Comparison of ENCODE assay signal across 25 mouse cellular contexts in the genomic region with DNA sequence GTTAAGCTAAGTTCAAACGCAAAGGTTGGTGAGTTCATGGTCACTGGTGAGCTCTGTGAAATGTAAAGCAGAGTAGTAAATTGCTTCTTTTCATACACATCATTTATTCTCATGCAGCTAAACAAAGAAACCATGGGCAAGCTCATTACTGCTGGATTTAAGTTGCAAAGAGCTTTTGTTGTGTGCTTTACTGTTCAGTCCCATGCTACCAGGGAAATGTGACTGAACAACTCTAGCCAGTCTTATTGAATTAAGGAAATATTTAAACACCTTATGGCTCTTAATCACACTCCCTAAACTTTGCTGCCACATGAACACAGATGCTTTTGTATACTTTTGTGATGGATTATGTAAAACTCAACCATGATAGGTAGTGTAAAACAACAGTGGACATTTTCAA.
DNase-seq lines count a peak whose midpoint lies in the region; ATAC-seq lines count a peak whose summit lies in the region.
"Had no signal": no experiment of that assay in that cellular context is flagged by ENCODE, and none has a peak within 500 bp of the region (broad histone marks: within the 10 kb centered on the region; RNA-seq: fewer than 3 reads in every experiment).

No protein-coding gene starts in this region.

- H3K27ac ChIP-seq in embryonic facial prominence, embryonic 14.5 days (replicated peaks; ENCODE audit: low read depth, low read length) = no peak overlapping the region
- no peak overlapping the region for H3K27ac ChIP-seq in embryonic facial prominence, embryonic 10.5 days (replicated peaks)
- no peak overlapping the region for H3K27ac ChIP-seq in limb, embryonic 11.5 days (replicated peaks; ENCODE audit: low read depth, low read length)
- no peak overlapping the region for H3K27ac ChIP-seq in limb, embryonic 10.5 days
- no peak overlapping the region for H3K27ac ChIP-seq in neural tube, embryonic 12.5 days
- H3K27ac ChIP-seq: gastrocnemius, adult 2 months; heart, embryonic 10.5 days; intestine, embryonic 15.5 days; limb, embryonic 12.5 days; macrophage; neural tube, embryonic 13.5 days; stomach, embryonic 15.5 days had no signal

- no peaks in the 10 kb centered on the region for H3K9me3 ChIP-seq in embryonic facial prominence, embryonic 14.5 days (ENCODE audit: control insufficient read depth, low read length)
- no peaks in the 10 kb centered on the region for H3K9me3 ChIP-seq in embryonic facial prominence, embryonic 10.5 days
- no peaks in the 10 kb centered on the region for H3K9me3 ChIP-seq in limb, embryonic 11.5 days (ENCODE audit: control insufficient read depth, low read length)
- no peaks in the 10 kb centered on the region for H3K9me3 ChIP-seq in limb, embryonic 10.5 days (replicated peaks)
- no peaks in the 10 kb centered on the region for H3K9me3 ChIP-seq in neural tube, embryonic 12.5 days
- H3K9me3 ChIP-seq: heart, embryonic 10.5 days; intestine, embryonic 15.5 days; limb, embryonic 12.5 days; neural tube, embryonic 13.5 days; stomach, embryonic 15.5 days had no signal

- peak; percentile 33; the same call in 1 of the 2 replicates for ATAC-seq in embryonic facial prominence, embryonic 14.5 days (ENCODE audit: low read depth)
- ATAC-seq in limb, embryonic 11.5 days (ENCODE audit: insufficient number of reproducible peaks, low FRiP score, low TSS enrichment, low read depth) = peak; percentile 65
- ATAC-seq in neural tube, embryonic 12.5 days (ENCODE audit: low FRiP score, low read depth) = peak; percentile 17; the same call in 1 of the 2 replicates
- ATAC-seq: hindbrain, embryonic 16.5 days; intestine, embryonic 15.5 days; liver, postnatal 0 days; lung, postnatal 0 days had no signal

- WGBS in embryonic facial prominence, embryonic 14.5 days = 72% methylated on average over 1 of the region's 1 CpGs
- 55% methylated on average over 1 of the region's 1 CpGs for WGBS in embryonic facial prominence, embryonic 10.5 days
- 63% methylated on average over 1 of the region's 1 CpGs for WGBS in limb, embryonic 11.5 days
- 72% methylated on average over 1 of the region's 1 CpGs for WGBS in limb, embryonic 10.5 days
- 27% methylated on average over 1 of the region's 1 CpGs for WGBS in neural tube, embryonic 12.5 days

- H3K4me2 ChIP-seq in embryonic facial prominence, embryonic 14.5 days (ENCODE audit: low read depth, low read length) = no peak overlapping the region
- no peak overlapping the region for H3K4me2 ChIP-seq in limb, embryonic 11.5 days (ENCODE audit: low read depth, severe bottlenecking)
- H3K4me2 ChIP-seq in neural tube, embryonic 12.5 days (replicated peaks) = no peak overlapping the region
- H3K4me2 ChIP-seq: intestine, embryonic 15.5 days; limb, embryonic 12.5 days; liver, embryonic 11.5 days; neural tube, embryonic 13.5 days; stomach, embryonic 15.5 days had no signal

- no peaks in the 10 kb centered on the region for H3K27me3 ChIP-seq in embryonic facial prominence, embryonic 14.5 days (replicated peaks; ENCODE audit: control insufficient read depth, insufficient read depth, low read length)
- H3K27me3 ChIP-seq in embryonic facial prominence, embryonic 10.5 days (replicated peaks; ENCODE audit: low read depth, poor library complexity, severe bottlenecking) = no peaks in the 10 kb centered on the region
- H3K27me3 ChIP-seq in limb, embryonic 11.5 days (ENCODE audit: control insufficient read depth, insufficient read depth, low read length) = no peaks in the 10 kb centered on the region
- H3K27me3 ChIP-seq in limb, embryonic 10.5 days (ENCODE audit: low read depth, poor library complexity, severe bottlenecking) = no peaks in the 10 kb centered on the region
- H3K27me3 ChIP-seq in neural tube, embryonic 12.5 days (replicated peaks) = no peaks in the 10 kb centered on the region
- H3K27me3 ChIP-seq: intestine, embryonic 15.5 days; limb, embryonic 12.5 days; neural tube, embryonic 13.5 days; stomach, embryonic 15.5 days had no signal

- no peak overlapping the region for H3K9ac ChIP-seq in embryonic facial prominence, embryonic 14.5 days (ENCODE audit: low read depth, low read length)
- H3K9ac ChIP-seq in limb, embryonic 11.5 days (ENCODE audit: low read length) = no peak overlapping the region
- no peak overlapping the region for H3K9ac ChIP-seq in neural tube, embryonic 12.5 days
- H3K9ac ChIP-seq: intestine, embryonic 15.5 days; limb, embryonic 12.5 days; liver, postnatal 0 days; neural tube, embryonic 13.5 days; stomach, embryonic 15.5 days had no signal

- no peaks in the 10 kb centered on the region for H3K36me3 ChIP-seq in embryonic facial prominence, embryonic 14.5 days (ENCODE audit: control insufficient read depth, insufficient read depth, low read length)
- no peaks in the 10 kb centered on the region for H3K36me3 ChIP-seq in embryonic facial prominence, embryonic 10.5 days (replicated peaks)
- H3K36me3 ChIP-seq in limb, embryonic 11.5 days (ENCODE audit: control insufficient read depth, insufficient read depth, low read length) = no peaks in the 10 kb centered on the region
- H3K36me3 ChIP-seq in limb, embryonic 10.5 days = no peaks in the 10 kb centered on the region
- no peaks in the 10 kb centered on the region for H3K36me3 ChIP-seq in neural tube, embryonic 12.5 days
- H3K36me3 ChIP-seq: heart, embryonic 10.5 days; intestine, embryonic 15.5 days; limb, embryonic 12.5 days; neural tube, embryonic 13.5 days; stomach, embryonic 15.5 days had no signal

- peak; percentile 11 for DNase-seq in embryonic facial prominence, embryonic 14.5 days (ENCODE audit: low spot score)
- no peak for DNase-seq in embryonic facial prominence, embryonic 10.5 days (ENCODE audit: low spot score)
- no peak for DNase-seq in limb, embryonic 11.5 days (ENCODE audit: low spot score)
- DNase-seq in limb, embryonic 10.5 days (ENCODE audit: low spot score) = no peak
- no peak for DNase-seq in neural tube, embryonic 10.5 days (ENCODE audit: extremely low spot score, low spot score)
- no peak for DNase-seq in heart, adult 8-10 months (ENCODE audit: low spot score)
- DNase-seq: adrenal gland, postnatal 10 days; cerebellum, adult 2 months; cerebellum, postnatal 25 days; gastrocnemius, adult 2 months; heart, postnatal 4 days; kidney, adult 8-10 months; kidney, postnatal 10 days; liver, postnatal 0 days; thymus, postnatal 36 days had no signal

- H3K4me1 ChIP-seq in embryonic facial prominence, embryonic 14.5 days (ENCODE audit: control insufficient read depth, insufficient read depth, low read length) = no peaks in the 10 kb centered on the region
- no peaks in the 10 kb centered on the region for H3K4me1 ChIP-seq in embryonic facial prominence, embryonic 10.5 days
- no peaks in the 10 kb centered on the region for H3K4me1 ChIP-seq in limb, embryonic 11.5 days (ENCODE audit: control insufficient read depth, insufficient read depth, low read length)
- no peaks in the 10 kb centered on the region for H3K4me1 ChIP-seq in limb, embryonic 10.5 days
- no peaks in the 10 kb centered on the region for H3K4me1 ChIP-seq in neural tube, embryonic 12.5 days
- H3K4me1 ChIP-seq: heart, embryonic 10.5 days; intestine, embryonic 15.5 days; limb, embryonic 12.5 days; stomach, embryonic 15.5 days had no signal

- no peak overlapping the region for H3K4me3 ChIP-seq in embryonic facial prominence, embryonic 14.5 days (ENCODE audit: low read depth, low read length)
- no peak overlapping the region for H3K4me3 ChIP-seq in embryonic facial prominence, embryonic 10.5 days
- no peak overlapping the region for H3K4me3 ChIP-seq in limb, embryonic 11.5 days (ENCODE audit: low read depth, low read length)
- H3K4me3 ChIP-seq in limb, embryonic 10.5 days = no peak overlapping the region
- no peak overlapping the region for H3K4me3 ChIP-seq in neural tube, embryonic 12.5 days
- H3K4me3 ChIP-seq: gastrocnemius, adult 2 months; heart, embryonic 10.5 days; intestine, embryonic 15.5 days; limb, embryonic 12.5 days; neural tube, embryonic 13.5 days; stomach, embryonic 15.5 days had no signal
